Mouse (Mus musculus) left cerebral cortex, postnatal 36 days (tissue): ENCODE results near the gene Klhl13. TPM values are rescaled to one million over a fixed set of nuclear protein-coding genes. Genes with fewer than 3 reads are reported as not detected.

Experiments
- DNase-seq, 2 experiments: peaks; one replicate each; pipeline ENCODE4 v3.0.0; 2021 to 2022; ENCODE audit warnings: low spot score in 2 of 2, mixed read lengths in 1 of 2
- intact Hi-C: fragments of 180-260 bp; cut with DNase I; formaldehyde crosslinking; loops from one replicate; pipeline ENCODE4 v1.15.1; 2025
- total RNA-seq, 2 experiments: library from RNA; stranded (reverse); gene quantifications; 2 replicates each; pipeline ENCODE4 v1.2.3; 2021

Klhl13 gene
- 10 to 100 TPM; 34.4 to 46.4 TPM for total RNA-seq

DNA sequence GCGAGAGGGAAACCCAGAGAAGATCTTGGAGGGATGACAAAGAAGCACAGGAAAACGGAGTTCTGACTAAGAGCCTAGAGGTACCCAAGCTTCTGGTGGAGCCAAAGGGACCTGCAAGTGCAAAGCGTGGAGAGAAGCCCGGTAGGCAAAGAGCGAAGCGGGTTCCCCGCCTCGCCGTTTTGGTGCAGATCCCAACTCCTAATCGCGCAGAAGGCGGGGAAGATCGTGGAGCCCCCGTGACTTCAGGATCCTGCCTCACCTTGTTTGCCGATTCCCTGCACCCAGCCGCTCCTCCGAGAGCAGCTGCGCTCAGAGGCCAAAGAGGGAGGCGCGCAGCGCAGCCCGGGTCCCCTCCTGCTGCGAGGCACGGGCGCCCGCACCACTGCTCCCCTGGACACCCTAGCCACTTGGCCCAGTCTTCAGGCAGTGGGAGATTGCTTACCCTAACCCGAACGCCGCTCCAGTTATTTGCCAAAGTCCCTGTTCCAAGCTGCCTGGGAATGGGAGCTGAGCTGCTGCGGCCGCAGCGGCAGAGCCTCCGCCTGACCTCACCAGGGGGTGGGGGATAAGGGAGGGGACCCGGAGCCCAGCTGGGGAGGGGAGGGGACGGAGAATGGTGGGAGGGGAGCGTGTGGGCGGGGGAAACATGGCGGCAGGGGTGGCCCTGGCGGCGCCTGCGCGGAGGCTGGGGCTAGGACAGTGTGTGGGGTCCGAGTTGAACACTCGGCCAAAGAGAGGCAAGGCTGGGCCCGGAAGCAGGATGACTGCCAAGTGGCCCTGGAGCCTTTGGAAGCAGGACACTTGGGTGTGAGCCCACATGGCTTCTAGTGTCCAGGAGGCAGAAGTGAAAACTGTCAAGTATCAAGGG, at the start of gene Klhl13:
Gene Klhl13 (minus strand): TSS at position 569 of the 868 bp plus-strand sequence.
- intact Hi-C loops: no loop called here

DNA sequence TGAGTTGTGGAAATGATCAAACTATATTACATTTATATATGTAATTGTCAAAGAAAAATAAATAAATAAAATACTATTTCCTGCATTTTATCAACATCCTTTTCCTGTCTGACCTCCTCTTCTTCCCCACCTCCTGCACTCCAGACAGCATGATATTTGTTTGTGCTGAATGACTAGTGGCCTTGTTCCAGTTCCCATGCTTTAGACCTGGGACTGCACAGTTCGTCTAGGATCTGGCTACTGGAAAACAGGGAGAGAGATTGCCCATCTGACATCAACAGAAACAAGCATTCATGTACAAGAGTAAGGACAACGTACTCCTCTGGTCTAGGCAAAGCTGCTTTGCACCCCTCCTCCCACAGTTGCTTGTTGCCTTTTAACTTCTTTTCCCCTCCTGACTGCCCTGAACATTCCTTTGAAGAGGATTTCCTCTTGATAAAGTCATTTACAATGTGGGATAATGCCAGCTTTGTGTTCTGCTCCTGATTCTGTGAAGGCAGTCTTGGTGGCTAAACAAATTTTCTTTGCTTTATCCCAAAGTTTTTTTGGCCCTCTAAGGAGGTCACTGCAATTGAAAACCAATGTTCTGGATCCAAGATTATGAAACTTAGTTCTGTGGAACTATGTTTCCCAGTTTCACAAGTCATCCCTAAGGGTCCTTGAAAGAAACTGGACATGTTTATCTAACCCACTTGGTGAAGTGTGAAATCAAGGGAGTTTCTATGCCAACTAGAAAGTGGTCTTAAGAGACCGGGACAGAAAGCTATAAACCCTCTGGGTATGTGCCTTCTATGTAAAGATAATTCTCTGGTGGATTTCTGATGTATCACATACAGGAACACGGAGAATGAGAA, 44.6 kb upstream of the Klhl13 start:
- intact Hi-C loops: no loop called here

More for the DNA sequence above, at the start of gene Klhl13:
- DNase-seq: peak; percentile 15 to 20

DNA sequence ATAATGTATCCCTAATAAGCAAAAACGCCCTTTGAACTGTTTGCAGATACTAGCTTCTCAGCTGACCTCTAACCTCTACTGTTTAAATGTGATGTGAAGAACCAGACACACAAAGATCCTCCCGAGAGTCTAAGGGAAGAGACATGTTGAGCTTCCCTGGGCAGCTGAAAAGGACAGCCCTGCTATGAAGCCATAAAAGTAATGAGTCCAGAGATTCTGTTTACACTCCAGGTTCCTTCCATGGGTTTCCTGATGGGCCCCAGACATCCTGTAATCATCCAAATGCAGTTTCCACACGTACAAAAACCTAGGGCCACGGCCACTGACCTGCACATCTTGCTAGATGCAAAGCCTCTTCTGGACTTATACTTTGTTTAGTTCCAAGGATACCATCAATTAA, 23.8 kb upstream of the Klhl13 start:
- intact Hi-C loops: no loop called here
- no peak for DNase-seq

More for the DNA sequence above, 44.6 kb upstream of the Klhl13 start:
- DNase-seq: no peak

DNA sequence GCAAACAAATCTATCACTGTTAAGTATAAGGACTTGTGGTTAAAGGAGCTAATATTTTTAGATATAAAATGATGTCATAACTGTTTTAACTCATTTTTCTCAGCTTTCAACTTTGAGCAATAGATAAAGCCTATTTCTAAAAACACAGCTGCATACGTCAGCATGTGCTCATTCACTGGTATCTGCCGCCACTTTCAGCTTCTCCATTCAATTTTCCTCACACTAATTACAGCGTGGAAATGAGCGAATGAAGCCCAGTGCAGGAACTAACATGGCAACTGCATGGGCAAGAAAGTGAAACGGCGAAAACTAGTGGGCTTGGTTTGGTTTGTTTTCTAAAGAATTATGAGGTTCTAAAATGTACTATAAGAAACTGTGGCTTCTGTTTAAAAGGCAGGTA, 1.4 kb downstream of the Klhl13 start:
- intact Hi-C loops: no loop called here
- no peak for DNase-seq

DNA sequence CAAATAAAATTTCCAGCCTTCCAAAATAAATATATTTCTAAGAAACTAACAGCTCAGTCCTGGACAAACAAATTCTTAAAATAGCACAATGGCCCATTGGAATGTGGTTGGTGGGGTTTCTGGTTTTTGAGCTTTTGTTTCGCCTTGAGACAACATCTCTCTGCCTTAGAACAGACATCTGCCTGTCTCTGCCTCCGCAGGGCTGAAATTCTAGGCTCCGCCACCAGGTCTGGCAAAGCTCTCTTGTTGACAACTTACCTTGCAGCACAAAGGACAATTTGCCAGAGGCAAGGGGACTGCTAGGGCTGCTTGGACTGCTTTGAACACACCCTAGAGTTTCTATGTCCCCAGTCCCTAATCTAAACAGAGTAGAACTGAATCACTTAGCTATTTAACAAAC, 4.4 kb downstream of the Klhl13 start:
- intact Hi-C loops: no loop called here
- DNase-seq: no peak

DNA sequence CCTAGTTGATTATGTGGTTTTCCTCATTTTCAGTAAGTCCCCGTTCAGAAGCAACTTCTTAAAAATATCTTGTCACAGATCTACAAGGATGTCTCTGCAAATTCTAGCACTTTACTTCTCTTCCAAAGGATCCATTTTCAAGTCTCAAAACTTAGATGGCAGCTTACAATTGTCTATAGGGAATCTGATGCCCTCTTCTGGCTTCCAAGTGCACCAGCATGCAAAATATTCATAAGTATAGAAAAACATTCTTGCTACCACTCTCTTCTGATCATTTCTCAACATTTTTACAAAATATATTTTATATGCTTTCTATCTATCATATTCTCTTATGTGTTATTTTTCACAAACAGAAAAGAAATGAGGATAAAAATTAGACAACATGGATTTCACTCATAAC, 14.8 kb downstream of the Klhl13 start:
- intact Hi-C loops: no loop called here
- DNase-seq: no peak

DNA sequence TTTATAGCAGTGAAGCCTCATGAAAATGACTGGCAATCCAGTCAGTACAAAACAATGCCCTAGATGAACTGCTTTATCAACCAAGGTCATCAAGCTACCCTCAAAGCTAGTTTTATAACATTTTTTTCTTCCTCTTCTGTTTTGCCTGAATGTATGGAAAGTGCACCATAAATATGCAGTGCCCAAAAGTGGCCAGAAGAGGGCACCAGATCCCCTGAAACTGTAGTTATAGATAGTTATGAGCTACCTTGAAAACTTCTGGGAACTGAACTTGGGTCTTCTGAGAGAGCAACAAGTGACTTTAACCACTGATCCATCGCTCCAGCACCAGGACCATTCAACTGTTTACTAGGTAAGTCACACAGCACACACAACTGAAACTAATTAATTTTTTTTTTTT, 36.8 kb downstream of the Klhl13 start:
- no peak for DNase-seq
- intact Hi-C loops: no loop called here

DNA sequence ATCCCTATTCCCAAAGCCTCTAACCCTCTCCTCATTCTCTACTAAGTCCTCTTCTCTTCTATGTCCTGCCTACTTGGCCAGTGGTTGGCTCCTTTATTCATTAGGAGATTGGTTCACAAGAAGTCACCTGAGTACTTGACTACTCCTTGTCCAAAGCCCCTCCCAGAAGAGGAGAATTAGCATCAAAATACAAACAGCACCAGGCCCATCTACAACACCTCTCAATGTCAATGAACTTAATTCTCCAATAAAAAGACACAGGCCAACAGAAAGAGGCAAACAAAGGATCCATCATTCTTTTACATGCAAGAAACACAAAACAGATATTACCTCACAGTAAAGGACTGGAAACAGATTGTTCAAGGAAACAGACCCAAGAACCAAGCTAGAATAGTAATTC, 46.0 kb downstream of the Klhl13 start:
- intact Hi-C loops: no loop called here
- no peak for DNase-seq

DNA sequence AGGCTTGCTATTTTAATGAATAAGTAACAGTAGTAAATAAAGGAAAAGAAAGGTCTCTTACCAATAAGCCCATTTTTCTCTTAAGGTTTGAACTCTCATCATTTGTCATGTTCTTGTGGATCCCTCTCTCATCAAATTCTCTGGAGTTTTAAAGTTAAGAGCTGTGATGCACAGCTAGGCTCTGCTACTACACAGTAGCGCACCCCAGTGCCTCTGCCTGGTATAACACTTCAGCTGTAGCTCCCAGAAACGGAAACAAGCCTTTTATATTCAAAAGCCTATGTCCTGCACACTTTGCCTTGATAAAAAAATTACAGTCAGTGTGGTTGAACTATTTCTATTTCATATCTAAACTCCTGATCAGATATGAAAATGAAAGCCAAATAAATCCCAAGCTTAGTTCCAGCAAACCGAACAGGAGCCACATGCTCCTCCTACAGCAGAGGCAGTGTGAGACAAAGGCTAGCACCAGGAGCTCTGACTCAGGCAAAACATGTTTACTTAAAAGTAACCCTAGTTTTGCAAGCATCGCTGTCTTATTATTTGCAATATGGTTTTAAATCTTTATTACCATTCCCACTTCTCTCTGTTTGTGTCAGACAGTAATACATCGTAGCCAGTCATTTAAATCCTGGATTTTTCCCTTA, 68.8 kb downstream of the Klhl13 start:
- peak; percentile 15 to 35 for DNase-seq
- intact Hi-C loops: no loop called here

DNA sequence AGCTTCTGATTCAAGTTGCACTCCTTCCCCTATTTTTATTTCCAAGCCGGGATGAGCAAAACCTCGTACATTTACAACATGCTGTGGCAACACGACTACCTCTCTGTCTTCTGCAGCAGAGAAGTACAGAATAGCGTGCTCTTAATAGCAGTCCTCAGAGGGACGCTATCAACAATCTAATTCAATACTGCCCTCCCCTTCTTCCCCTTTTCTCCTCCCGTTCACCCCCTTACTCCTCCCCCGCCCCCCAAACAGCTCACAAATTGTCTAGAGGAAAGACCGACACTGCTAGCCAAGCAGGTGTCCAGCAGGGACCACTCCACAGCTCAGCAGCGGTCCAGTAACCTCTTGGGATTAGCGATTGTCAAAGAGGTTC, 79.5 kb downstream of the Klhl13 start:
- intact Hi-C loops: no loop called here
- no peak for DNase-seq

DNA sequence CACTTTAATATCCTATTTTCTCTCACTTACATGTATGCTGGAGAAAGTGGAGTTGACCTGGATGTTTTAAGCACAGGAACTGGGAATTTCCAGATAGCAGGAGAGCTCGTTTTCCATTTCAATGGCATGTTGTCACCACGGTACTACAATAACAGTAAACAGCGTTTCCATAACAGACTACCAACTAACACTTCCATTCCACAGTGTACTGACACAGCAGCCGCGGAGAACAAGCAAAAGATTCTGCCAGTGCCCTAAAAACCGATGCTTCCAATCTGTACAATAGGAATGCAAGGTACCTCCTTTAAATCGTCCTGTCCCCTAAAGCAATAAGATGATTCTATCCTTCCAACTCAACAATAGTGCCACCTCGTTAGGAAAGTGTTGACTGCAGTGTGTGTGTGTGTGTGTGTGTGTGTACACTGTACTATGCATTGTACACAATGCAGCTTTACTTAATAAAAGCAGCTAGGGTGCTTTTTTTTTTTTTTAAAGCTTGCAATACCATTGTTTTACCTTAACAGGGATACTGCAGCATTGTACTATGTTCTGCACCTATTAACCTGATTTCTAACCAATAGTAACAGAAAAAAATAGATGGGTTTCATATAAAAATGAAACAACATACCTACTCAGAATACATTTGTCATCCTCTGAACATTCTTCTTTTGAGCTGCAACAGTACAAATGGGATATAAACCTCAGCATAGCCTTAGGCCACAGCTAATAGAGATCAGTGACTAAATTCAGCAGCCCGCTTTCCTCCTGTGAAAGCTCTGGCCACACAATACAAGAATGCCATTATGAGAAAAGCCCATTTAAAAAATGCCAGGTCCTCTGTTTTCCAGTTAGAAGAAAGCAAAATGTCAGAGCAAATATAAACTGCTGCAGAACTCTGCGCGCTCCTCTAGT, 80.1 kb downstream of the Klhl13 start:
- DNase-seq: peak in 1 of 2 experiments; percentile 3
- intact Hi-C loops: no loop called here

DNA sequence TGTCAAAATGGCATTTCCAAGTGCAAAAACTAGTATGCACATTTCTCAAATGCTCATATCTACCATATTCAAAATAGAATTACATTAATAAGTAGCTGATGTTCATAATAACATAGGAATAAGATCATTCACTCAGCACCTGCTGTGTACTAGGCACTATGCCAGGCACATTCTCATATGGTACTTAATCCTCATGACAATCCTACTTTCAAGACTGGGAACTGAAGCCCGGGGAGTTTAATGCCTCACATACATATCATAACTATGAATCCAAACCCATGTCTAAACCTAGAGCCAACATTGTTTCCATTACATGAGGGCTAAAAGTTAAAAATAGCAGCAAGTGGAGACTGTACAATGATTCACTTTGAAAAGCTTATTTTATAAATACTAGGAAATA, 97.3 kb downstream of the Klhl13 start:
- no peak for DNase-seq
- intact Hi-C loops: no loop called here

DNA sequence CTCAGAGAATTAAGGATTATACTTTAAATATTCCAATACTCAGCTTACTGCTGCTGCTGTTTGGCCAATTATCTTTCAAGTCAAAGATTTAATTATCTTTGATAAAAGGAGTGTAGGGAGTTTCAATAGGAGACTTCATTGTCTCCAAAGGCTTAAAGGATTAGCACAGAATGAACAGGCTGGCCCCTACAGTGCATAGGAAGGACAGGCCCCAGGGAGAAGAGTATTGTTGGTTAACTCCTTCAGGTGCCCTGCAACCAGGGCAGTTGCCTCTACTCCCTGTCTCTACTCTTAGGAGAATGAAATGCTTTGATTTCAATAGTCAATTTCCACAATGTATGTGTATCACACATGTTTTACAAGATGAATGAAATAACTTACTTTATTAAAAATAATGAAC, 116.1 kb downstream of the Klhl13 start:
- intact Hi-C loops: no loop called here
- DNase-seq: no peak
